Mouse (Mus musculus) embryonic stem cell, embryonic (primary cell): ENCODE data around the gene Tgif1.

Experiments
- CTCF ChIA-PET, 4 experiments: fragments of 300-600 bp in 2 of 4; fragments of 350-600 bp in 2 of 4; sonication (Branson Sonifier 250); formaldehyde crosslinking; loops; one replicate each; lab custom pipeline; 2022; ENCODE audit warnings: inconsistent platforms in 2 of 4; lab: Charles Lee
- POLR2A ChIA-PET, 4 experiments: fragments of 300-600 bp in 2 of 4; fragments of 350-600 bp in 2 of 4; sonication (Branson Sonifier 250); formaldehyde crosslinking; loops; one replicate each; lab custom pipeline; 2022; ENCODE audit warnings: antibody characterized with exemption in 4 of 4, inconsistent platforms in 1 of 4; lab: Charles Lee

Gene Tgif1

DNA sequence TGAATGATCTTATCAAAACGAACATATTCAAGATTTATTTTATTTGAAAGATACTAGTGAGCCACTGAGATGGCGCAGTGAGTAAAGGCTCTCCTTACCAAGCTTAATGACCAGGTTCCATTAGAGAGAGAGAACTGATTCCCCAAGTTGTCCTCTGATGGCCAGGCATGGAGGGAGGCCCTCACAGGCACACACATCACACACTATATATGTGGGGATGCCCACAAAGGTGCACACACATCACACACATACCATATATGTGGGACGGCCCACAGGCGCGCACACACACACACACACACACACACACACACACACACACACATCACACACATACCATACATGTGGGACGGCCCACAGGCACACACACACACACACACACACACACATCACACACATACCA, 15.9 kb downstream of the Tgif1 start:
- CTCF ChIA-PET, result interaction anchor here in 2 of 4 experiments (0.6 to 1.5 kb wide), 2 partner anchors 10 to 11 kb away, joined by 3 read pairs; no protein-coding TSS in a partner anchor
- POLR2A ChIA-PET, result interaction anchor here in 3 of 4 experiments (0.6 to 20.8 kb wide), 38 partner anchors 2 to 163 kb away, joined by 3 to 896 read pairs (median 7); partner anchors contain the start of genes Tgif1 (in 3 of the 3), Myl12a (in 1 of the 3) and Myom1 (in 1 of the 3)

DNA sequence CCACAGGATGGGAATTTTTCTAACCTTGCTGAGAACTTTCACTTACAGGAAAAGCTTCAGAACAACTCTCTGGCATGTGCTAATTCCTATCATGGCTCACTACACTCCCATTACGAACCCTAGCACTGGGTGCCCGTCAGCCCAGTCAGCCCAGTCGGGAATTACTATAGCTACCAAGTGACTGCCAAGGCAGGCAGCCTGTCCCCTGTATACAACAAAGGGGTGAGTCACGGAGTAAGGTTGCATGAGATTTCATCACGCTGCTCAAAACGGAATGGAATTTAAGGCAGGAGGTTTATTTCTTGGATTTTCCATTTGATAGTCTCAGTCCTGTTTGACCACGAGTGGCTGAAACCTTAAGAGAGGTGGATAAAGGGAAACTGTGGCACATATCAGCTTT, 16.5 kb downstream of the Tgif1 start:
- ChIA-PET CTCF (interaction anchor here in 3 of 4 experiments (0.6 to 0.8 kb wide), 3 partner anchors 9 to 78 kb away, joined by 3 read pairs; no protein-coding TSS in a partner anchor), POLR2A (interaction anchor here (0.5 to 20.8 kb wide), 53 partner anchors 8 to 164 kb away, joined by 3 to 896 read pairs (median 6); partner anchors contain the start of genes Tgif1 (in 3 of the 4), Myl12a (in 1 of the 4) and Myom1 (in 1 of the 4))

DNA sequence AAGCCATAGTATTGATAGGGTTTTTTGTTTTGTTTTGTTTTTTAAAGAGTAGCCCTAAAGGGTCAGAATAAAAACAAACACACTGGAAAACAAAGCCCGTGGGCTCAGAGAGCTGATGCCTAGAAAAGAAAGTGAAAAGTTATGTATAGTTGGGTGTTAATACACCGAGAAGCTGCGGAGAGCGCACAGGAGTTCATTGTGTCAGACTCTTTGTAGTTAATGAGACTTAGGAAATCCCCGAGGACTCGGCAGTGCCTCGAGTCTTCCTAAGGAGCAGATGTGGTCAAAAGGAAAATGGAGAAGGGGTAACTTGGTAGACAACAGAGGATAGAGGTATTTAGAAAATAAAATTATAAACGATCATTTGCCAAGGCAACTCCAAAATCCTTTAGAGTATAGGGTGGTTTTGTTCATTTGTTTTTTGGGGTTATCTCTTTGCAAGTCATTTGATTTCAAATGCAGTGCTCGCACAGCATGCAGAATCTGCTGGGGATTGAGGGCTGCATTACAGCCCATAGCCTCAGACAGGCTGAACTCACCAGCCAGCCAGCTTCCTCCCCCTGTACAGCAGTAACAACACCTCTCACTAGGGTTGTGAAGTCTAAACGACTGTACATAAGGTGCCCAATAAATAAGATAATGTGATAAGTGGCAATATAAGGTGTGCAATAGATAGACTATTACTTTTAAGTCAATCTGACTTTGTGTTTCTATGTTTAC, 18.1 kb downstream of the Tgif1 start:
- POLR2A ChIA-PET, result interaction anchor here (0.5 to 20.8 kb wide), 82 partner anchors 8 to 1452 kb away, joined by 3 to 896 read pairs (median 5); partner anchors contain the start of genes Tgif1 (in 3 of the 4), Myl12a (in 2 of the 4), Myom1 (in 2 of the 4) and Zbtb14 (in 1 of the 4)
- CTCF ChIA-PET, result interaction anchor here in 2 of 4 experiments (0.6 to 1.2 kb wide), 5 partner anchors 16 to 208 kb away, joined by 3 to 4 read pairs (median 4); no protein-coding TSS in a partner anchor

DNA sequence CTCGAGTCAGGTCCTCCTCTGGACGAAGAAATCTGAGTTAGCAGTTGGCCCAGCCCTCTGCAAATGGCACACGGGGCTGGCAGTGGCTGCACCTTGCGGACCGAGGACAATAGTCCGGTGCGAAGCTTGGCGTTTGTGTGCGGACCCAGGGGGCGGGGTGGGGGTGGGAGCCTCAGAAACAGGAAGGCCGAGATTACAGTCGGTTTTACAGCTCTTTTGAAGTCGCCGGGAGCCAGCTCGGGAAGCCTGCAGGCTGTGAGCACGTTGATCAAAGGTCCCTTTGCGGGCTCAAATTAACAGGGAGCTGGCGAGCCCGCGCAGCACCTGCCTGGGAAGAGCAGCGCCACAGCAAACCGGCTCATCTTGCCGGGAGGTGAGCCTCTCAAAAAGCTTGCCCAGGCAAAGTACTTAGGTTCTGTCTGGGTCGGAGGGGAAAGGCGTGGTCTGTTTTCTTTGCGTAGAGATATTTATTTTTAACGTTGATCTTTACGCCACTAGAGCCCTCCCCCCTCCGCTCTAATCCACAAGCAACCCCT, 18.8 kb downstream of the Tgif1 start:
- ChIA-PET CTCF (interaction anchor here in 3 of 4 experiments (0.5 to 1.2 kb wide), 8 partner anchors 17 to 209 kb away, joined by 3 to 7 read pairs (median 4); no protein-coding TSS in a partner anchor), POLR2A (interaction anchor here (0.5 to 20.8 kb wide), 87 partner anchors 8 to 1452 kb away, joined by 3 to 896 read pairs (median 4); partner anchors contain the start of genes Tgif1 (in 3 of the 4), Myl12a (in 2 of the 4), Myom1 (in 2 of the 4) and Zbtb14 (in 1 of the 4))

DNA sequence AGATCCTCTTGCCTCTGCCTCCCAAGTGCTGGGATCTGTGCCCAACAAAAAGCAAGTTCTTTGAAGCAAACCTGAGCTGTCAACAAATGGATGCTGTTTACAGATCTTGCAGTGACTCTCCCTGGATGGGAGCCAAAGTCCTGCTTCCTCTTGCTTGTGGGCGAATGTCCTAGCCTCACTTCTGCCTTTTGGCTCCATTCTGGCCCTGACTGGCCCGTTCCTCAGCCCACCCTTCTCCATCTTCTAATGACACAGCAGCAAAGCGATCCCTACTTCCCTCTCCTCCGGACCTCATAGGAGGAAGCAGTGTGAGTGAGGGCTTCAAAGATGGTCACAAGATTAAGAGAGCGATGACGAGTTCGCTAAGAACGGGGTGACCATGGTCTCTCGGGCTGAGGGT, 20.8 kb downstream of the Tgif1 start:
- POLR2A ChIA-PET, result interaction anchor here in 3 of 4 experiments (0.6 to 20.8 kb wide), 17 partner anchors 9 to 95 kb away, joined by 3 to 896 read pairs (median 4); partner anchors contain the start of gene Tgif1 (in 3 of the 3)
- CTCF ChIA-PET, result interaction anchor here in 1 of 4 experiments (0.7 kb wide), 1 partner anchor 16 kb away, joined by 3 read pairs; no protein-coding TSS in a partner anchor

DNA sequence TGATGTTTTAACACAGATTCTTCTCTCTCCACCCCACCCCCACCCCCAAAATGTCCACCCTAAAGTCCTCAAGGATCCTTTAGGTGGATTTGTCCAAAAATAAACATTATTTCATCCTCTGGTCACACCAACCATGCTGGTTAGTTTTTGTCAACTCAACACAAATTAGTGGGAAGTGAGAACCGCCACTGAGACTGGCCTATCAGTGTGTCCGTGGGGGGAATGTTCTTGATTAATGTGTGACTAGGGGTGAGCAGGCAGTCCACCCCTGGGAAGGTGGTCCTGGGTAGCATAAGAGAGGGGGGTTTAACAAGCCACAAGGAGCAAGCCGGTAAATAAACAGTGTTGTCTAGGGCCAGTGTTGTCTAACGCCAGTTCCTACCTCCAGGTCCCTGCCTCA, 21.8 kb downstream of the Tgif1 start:
- POLR2A ChIA-PET, result interaction anchor here (0.6 to 20.8 kb wide), 28 partner anchors 8 to 170 kb away, joined by 3 to 896 read pairs (median 64); partner anchors contain the start of genes Tgif1 (in 3 of the 4), Myl12a (in 1 of the 4) and Myom1 (in 1 of the 4)
- CTCF ChIA-PET, result interaction anchor here in 1 of 4 experiments (2.2 kb wide), 1 partner anchor 17 kb away, joined by 5 read pairs; no protein-coding TSS in a partner anchor

DNA sequence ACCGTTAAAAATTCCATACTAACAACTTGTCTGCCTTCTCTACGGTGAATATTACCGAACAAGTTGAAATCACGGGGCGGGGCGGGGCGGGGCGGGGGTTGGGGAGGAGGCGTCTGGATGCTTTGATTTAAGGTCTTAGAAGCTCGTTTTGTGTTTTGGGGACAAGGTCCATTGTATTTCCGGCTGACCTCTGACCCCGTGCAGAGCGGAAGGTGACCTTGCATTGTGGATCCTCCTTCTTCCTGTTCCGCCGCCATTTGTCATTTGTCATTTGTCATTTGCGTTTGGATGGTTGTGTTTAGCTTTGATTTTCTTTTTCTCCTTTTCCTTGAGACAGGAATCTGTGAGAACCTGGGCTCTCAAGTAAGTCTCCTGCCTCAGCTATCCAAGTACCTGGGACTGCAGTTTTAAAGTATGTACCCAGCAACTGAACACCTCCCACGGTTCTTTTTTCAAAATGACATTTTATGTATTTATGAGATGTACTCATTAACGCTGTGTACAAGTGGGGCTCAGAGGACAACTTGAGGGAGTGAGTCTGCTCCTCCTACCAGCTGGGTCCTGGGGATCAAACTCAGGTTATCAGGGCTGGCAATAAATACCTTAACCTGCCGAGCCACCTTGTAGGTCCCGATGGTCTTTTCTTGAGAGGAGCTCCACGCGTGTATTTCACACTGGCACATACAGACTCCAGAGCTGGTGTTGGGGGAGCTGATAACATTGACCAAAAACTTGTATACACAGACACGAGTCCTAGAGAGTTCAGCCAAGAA, 23.2 kb downstream of the Tgif1 start:
- ChIA-PET CTCF (interaction anchor here in 3 of 4 experiments (0.5 to 2.2 kb wide), 10 partner anchors 11 to 146 kb away, joined by 3 to 7 read pairs (median 4); partner anchors contain the start of gene Tgif1 (in 1 of the 3)), POLR2A (interaction anchor here (0.5 to 20.8 kb wide), 135 partner anchors 8 to 1448 kb away, joined by 3 to 896 read pairs (median 6); partner anchors contain the start of genes Tgif1 (in 4 of the 4), Myl12a (in 3 of the 4) and Myom1 (in 3 of the 4))

DNA sequence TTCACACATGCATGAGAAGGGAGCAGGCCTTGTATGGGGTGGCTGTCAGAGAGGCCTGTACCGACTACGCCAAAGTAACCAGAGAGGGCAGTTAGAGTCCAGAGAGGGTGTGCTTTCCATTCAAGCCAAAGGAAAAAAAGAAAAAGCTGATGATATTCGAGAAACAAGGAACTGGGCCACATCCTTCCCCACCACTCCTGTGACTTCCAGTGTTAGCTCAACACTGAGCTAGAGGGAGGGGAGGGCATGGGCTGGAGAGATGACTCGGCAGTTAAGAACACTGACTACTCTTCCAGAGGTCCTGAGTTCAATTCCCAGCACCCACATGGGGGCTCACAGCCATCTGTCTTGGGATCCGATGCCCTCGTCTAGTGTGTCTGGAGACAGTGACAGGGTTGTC, 24.1 kb downstream of the Tgif1 start:
- ChIA-PET CTCF (interaction anchor here in 3 of 4 experiments (0.7 to 1.7 kb wide), 11 partner anchors 12 to 92 kb away, joined by 3 to 7 read pairs (median 4); partner anchors contain the start of gene Tgif1 (in 1 of the 3)), POLR2A (interaction anchor here (0.5 to 20.8 kb wide), 150 partner anchors 6 to 1447 kb away, joined by 3 to 896 read pairs (median 6); partner anchors contain the start of genes Tgif1 (in 4 of the 4), Myl12a (in 3 of the 4), Myom1 (in 3 of the 4) and Zbtb14 (in 1 of the 4))

DNA sequence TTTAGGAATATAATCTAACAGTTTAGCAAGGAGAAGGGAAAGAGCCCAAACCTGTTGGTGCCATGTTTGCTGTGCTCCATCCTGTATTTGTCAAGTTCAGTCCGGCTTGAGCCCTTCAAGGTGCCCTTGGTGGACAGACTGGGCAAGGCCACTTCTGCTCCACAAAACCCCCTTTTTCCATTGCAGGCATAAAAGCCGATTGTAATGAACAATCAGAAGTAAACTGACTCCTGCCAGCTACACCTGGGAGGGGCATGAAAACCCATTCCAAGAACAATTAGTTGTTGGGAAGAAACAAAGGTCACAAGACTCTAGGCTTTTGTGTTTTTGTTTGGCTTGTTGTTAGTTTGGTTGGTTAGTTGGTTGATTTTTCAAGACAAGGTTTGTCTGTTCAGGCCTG, 24.8 kb downstream of the Tgif1 start:
- ChIA-PET POLR2A (interaction anchor here (0.6 to 20.8 kb wide), 116 partner anchors 7 to 1446 kb away, joined by 3 to 896 read pairs (median 8); partner anchors contain the start of genes Tgif1 (in 4 of the 4), Myl12a (in 3 of the 4), Myom1 (in 3 of the 4) and Zbtb14 (in 1 of the 4)), CTCF (interaction anchor here (0.6 to 1.6 kb wide), 8 partner anchors 11 to 139 kb away, joined by 3 to 7 read pairs (median 4); no protein-coding TSS in a partner anchor)

DNA sequence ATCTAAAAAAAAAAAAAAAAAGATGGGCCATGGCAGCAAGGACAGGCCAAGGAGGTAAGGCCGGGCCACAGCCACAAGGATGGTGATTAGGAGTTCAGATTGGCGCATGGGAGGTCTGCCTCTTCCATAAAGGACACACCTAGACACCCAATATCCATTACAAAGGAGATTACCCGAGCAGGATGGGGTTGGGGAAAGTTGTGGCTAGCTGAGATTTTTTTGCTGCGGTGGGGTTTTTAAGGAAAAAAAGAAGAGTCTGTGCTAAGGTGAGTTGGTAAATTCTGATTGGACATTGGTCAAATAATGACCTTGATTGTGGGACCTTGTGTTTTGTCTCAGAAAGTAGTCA, 25.2 kb downstream of the Tgif1 start:
- ChIA-PET CTCF (interaction anchor here (0.6 to 1.6 kb wide), 10 partner anchors 11 to 139 kb away, joined by 3 to 7 read pairs (median 4); no protein-coding TSS in a partner anchor), POLR2A (interaction anchor here (0.6 to 20.8 kb wide), 99 partner anchors 7 to 1446 kb away, joined by 3 to 896 read pairs (median 10); partner anchors contain the start of genes Myl12a (in 3 of the 4), Myom1 (in 3 of the 4), Tgif1 (in 3 of the 4) and Zbtb14 (in 1 of the 4))

DNA sequence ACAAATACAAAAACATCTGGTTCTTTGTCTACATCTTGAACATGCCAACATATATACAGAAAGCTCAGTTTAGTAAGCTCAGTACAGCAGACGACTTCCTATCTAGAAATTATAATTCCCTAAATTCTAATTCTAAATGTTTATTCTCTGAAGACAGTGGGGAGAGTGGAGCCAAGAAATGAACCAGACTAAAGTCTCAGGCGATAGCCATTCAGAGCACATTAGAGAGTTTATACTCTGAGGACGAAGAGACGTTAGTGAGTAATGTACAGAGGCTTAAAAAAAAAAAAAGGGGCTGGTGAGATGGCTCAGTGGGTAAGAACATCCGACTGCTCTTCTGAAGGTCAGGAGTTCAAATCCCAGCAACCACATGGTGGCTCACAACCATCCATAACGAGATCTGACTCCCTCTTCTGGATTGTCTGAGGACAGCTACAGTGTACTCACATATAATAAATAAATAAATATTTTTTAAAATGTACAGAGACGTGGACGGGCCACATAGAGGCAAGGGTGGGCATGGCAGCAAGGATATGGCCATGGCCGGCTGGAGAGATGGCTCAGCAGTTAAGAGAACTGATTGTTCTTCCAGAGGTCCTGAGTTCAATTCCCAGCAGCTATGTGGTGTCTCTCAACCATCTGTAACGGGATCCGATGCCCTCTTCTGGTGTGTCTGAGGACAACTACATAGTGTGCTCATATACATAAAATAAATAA, 25.7 kb downstream of the Tgif1 start:
- POLR2A ChIA-PET, result interaction anchor here (0.6 to 20.8 kb wide), 94 partner anchors 8 to 1090 kb away, joined by 3 to 896 read pairs (median 10); partner anchors contain the start of genes Myl12a (in 3 of the 4), Myom1 (in 3 of the 4) and Tgif1 (in 3 of the 4)
- CTCF ChIA-PET, result interaction anchor here (0.6 to 1.6 kb wide), 12 partner anchors 10 to 140 kb away, joined by 3 to 7 read pairs (median 4); no protein-coding TSS in a partner anchor

DNA sequence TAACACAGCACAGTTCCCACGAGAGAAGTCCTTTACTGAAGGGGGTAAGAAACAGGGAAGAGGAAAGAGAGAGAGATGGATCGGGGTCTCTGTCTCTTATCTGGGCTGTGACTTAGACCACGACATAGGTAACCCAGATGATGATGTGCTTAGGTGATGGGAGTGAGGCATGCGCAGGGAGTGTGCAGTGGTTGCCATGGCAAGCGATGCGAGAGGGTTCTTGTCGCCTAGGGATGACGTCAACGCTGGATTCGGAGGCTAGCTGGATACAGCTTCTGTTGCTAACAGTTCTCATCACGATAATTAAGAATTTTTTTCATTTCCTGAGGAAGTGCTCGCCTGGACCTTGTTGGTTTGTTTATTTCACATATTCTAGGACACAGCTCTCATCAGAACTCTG, 27.1 kb downstream of the Tgif1 start:
- POLR2A ChIA-PET, result interaction anchor here (0.6 to 20.8 kb wide), 45 partner anchors 8 to 792 kb away, joined by 3 to 896 read pairs (median 10); partner anchors contain the start of genes Tgif1 (in 3 of the 4), Myl12a (in 1 of the 4) and Myom1 (in 1 of the 4)
- CTCF ChIA-PET, result interaction anchor here in 3 of 4 experiments (0.6 to 1.6 kb wide), 7 partner anchors 11 to 618 kb away, joined by 3 to 5 read pairs (median 3); no protein-coding TSS in a partner anchor

DNA sequence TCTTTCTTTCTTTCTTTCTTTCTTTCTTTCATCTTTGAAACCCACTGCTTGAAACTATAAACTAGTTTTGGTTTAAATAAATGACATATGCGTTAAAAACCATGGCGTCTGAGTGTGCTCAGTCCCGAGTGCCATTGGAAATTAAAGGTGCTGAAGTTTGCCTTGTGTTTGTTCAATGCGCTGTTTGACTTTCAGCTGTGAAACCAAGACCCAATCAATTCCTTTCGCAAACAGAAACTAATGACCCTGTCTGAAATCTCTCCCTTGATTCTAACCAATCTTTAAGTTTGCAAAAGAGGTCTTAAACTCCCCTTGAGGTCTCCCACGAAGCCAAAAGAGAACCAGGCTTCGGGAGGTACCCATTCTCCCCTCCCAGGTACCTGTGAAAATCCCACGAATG, 30.3 kb downstream of the Tgif1 start:
- ChIA-PET POLR2A (interaction anchor here in 3 of 4 experiments (0.7 to 6.5 kb wide), 24 partner anchors 11 to 84 kb away, joined by 3 to 66 read pairs (median 4); partner anchors contain the start of gene Tgif1 (in 1 of the 3)), CTCF (interaction anchor here in 2 of 4 experiments (0.6 kb wide), 2 partner anchors 146 to 393 kb away, joined by 3 read pairs; no protein-coding TSS in a partner anchor)

DNA sequence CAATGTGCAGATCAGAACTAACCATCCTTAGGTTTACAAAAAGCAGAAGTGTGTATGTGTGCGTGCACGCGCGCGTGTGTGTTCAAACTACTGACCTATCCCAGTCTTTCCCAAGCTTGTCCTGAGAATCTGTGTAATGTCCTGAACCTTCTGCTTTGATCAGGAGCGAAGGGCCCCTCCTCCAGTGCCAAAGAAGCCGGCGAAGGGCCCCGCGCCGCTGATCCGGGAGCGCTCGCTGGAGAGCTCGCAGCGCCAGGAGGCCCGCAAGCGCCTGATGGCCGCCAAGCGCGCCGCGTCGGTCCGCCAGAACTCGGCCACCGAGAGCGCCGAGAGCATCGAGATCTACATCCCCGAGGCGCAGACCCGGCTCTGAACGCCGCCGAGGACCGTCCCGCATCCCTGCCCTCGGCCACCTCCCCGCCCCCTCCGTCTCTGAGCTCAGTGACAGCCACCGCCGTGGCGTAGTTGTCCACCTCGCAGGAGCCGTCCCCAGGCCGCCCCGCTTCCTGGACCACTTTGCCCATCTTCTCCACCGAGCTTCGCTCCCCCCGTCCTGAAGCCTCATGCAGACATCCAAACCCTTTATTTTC, 35.4 kb downstream of the Tgif1 start:
- POLR2A ChIA-PET, result interaction anchor here (0.6 to 6.5 kb wide), 56 partner anchors 8 to 803 kb away, joined by 3 to 87 read pairs (median 5); partner anchors contain the start of genes Myl12a (in 1 of the 4), Myom1 (in 1 of the 4) and Tgif1 (in 1 of the 4)

DNA sequence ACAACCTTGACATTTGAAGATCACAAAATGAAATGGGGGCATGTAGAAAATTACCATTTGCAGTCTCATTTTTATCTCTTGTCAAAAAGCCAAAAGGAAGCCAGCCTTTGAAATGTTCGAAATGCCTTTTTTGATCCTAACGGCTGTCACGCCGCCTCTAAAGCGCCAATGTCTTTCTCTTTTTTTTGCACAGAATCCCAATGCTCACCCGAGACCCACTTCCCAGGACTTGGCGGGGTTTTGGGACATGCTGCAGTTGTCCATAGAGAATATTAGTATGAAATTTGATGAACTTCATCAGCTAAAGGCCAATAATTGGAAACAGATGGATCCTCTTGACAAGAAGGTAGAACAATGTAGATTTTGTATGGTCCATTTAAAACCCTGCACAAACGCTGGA, 38.3 kb downstream of the Tgif1 start:
- POLR2A ChIA-PET, result no interaction called here
- CTCF ChIA-PET, result no interaction called here

More for the DNA sequence above, 35.4 kb downstream of the Tgif1 start:
- CTCF ChIA-PET, result interaction anchor here in 3 of 4 experiments (0.6 to 1.5 kb wide), 9 partner anchors 10 to 1344 kb away, joined by 3 to 4 read pairs (median 3); no protein-coding TSS in a partner anchor
